Mouse (Mus musculus) kidney, postnatal 4 days (tissue): ENCODE data around the gene Gmeb2.

ENCODE experiments used
- DNase-seq, 2 experiments: peaks; one replicate each; pipeline ENCODE4 v3.0.0; 2021; ENCODE audit warnings: mixed read lengths in 2 of 2

Gmeb2 gene

GRCm38 (mm10) chr2:181287958-181288350, at the start of gene Gmeb2:
Gene Gmeb2 (minus strand): TSS chr2:181288035.
- peak; percentile 91 to 96 for DNase-seq

GRCm38 (mm10) chr2:181334023-181334422, 46.2 kb upstream of the Gmeb2 start:
- peak; percentile 81 for DNase-seq

GRCm38 (mm10) chr2:181332542-181332941, 44.7 kb upstream of the Gmeb2 start:
- no peak for DNase-seq

GRCm38 (mm10) chr2:181326098-181326497, 38.3 kb upstream of the Gmeb2 start:
- DNase-seq, result no peak

GRCm38 (mm10) chr2:181322136-181322535, 34.3 kb upstream of the Gmeb2 start:
- DNase-seq, result no peak

GRCm38 (mm10) chr2:181320103-181320499, 32.3 kb upstream of the Gmeb2 start:
- DNase-seq, result no peak

- peak; percentile 88 to 91 for DNase-seq
Observed at GRCm38 (mm10) chr2:181319248-181320102, 31.6 kb upstream of the Gmeb2 start, which contains the start of gene Rtel1. Gene Rtel1 (plus strand): TSS chr2:181319739.

GRCm38 (mm10) chr2:181314080-181314810, 26.4 kb upstream of the Gmeb2 start, which contains the start of gene Stmn3:
Gene Stmn3 (minus strand): TSS chr2:181314500.
- peak; percentile 88 to 89 for DNase-seq

GRCm38 (mm10) chr2:181313344-181314079, 25.7 kb upstream of the Gmeb2 start:
- no peak for DNase-seq

- no peak for DNase-seq
Observed at GRCm38 (mm10) chr2:181313006-181313343, 25.1 kb upstream of the Gmeb2 start.

GRCm38 (mm10) chr2:181312435-181312834, 24.6 kb upstream of the Gmeb2 start:
- DNase-seq, result no peak

- DNase-seq, result peak; percentile 71 to 77
Observed at GRCm38 (mm10) chr2:181307144-181307804, 19.4 kb upstream of the Gmeb2 start.

- DNase-seq, result no peak
Observed at GRCm38 (mm10) chr2:181304944-181305343, 17.1 kb upstream of the Gmeb2 start.

GRCm38 (mm10) chr2:181302041-181302440, 14.2 kb upstream of the Gmeb2 start:
- peak; percentile 67 to 76 for DNase-seq

GRCm38 (mm10) chr2:181290937-181291336, 3.1 kb upstream of the Gmeb2 start:
- no peak for DNase-seq

GRCm38 (mm10) chr2:181288691-181289090, 856 bp upstream of the Gmeb2 start:
- no peak for DNase-seq

- peak; percentile 86 to 91 for DNase-seq
Observed at GRCm38 (mm10) chr2:181287338-181287957, 387 bp downstream of the Gmeb2 start.

GRCm38 (mm10) chr2:181286629-181287337, 1.1 kb downstream of the Gmeb2 start:
- no peak for DNase-seq

GRCm38 (mm10) chr2:181279968-181280367, 7.9 kb downstream of the Gmeb2 start:
- no peak for DNase-seq

- DNase-seq, result no peak
Observed at GRCm38 (mm10) chr2:181277866-181278265, 10.0 kb downstream of the Gmeb2 start.

- DNase-seq, result peak; percentile 8 to 32
Observed at GRCm38 (mm10) chr2:181276766-181277165, 11.1 kb downstream of the Gmeb2 start.
